Mouse (Mus musculus): Measurements from ENCODE around the gene Fnip2. TPM values are rescaled to one million over a fixed set of nuclear protein-coding genes. Genes with fewer than 3 reads are reported as not detected.

Gene Fnip2
- total and polyA plus RNA-seq, 2 experiments from 2014 or later = 4.6 to 22.4 TPM

GRCm38 (mm10) chr3:79566716-79567691 is 592 bp downstream of the Fnip2 start:
- no peaks in the 10 kb centered on the region for H3K9me3 ChIP-seq (ENCODE audit: low read length)
- ATAC-seq (no peak; the same call in 1 of the 2 replicates), DNase-seq (ENCODE audit: low spot score) (peak; percentile 34)
- H3K4me2 ChIP-seq (ENCODE audit: low read depth, low read length) = peak overlapping the region; percentile 95
- no peaks in the 10 kb centered on the region for H3K4me1 ChIP-seq (ENCODE audit: insufficient read depth, low read length)
- under 1% methylated on average over 49 of the region's 60 CpGs for WGBS
- no peaks in the 10 kb centered on the region for H3K36me3 ChIP-seq (ENCODE audit: insufficient read depth, low read length)
- no peaks in the 10 kb centered on the region for H3K27me3 ChIP-seq (ENCODE audit: insufficient read depth, low read length)
- TF ChIP-seq CTCF (IDR thresholded peaks at IDR 0.05; ENCODE audit: low read depth) = no peak
- peak overlapping the region; percentile 75 for H3K9ac ChIP-seq (replicated peaks; ENCODE audit: low read length)
- peak overlapping the region; percentile 78 for H3K27ac ChIP-seq
- H3K4me3 ChIP-seq (ENCODE audit: low read length) = peak overlapping the region; percentile 79

DNA sequence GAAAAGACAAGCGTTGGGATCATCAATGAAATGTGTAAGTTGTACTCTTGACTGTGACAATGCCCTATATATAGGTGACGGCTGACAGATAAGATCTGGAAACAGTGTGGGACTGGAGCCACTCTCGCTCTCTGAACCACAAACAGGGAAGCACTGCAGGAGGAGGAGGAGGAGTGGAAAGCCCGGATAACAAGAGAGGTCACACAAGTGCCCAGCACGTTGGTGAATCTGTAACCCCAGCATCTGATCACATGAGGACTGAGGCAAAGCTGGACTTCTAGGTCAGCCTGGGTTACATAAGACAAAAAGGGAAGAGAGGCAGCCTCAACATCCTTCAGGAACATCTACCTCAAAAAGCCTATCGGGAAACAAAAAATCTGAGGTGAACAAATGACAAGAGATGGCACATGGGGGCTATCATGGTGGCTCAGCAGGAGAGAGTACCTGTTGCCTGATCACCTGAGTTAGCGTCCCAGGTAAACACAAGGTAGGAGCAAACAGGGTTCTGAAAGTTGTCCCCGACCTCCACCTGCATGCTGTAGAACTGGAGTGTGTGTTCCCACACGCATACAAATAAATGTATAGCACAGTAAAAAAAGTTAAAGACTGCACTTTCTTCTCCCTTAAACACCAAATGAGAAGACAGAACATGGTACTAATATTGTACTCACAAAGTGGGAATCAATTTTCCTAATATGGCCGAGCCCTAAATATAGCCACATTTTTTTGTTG is 2.6 kb downstream of the Fnip2 start:
- Histone ChIP-seq H3K27me3 (ENCODE audit: insufficient read depth, low read length) (no peaks in the 10 kb centered on the region), H3K4me2 (ENCODE audit: low read depth, low read length) (no peak overlapping the region), H3K9ac (replicated peaks; ENCODE audit: low read length) (no peak overlapping the region), H3K36me3 (ENCODE audit: insufficient read depth, low read length) (no peaks in the 10 kb centered on the region), H3K27ac (no peak overlapping the region), H3K9me3 (ENCODE audit: low read length) (no peaks in the 10 kb centered on the region), H3K4me1 (ENCODE audit: insufficient read depth, low read length) (no peaks in the 10 kb centered on the region), H3K4me3 (ENCODE audit: low read length) (no peak overlapping the region)
- ATAC-seq (no peak), DNase-seq (ENCODE audit: low spot score) (no peak)
- WGBS = 85% methylated on average over 10 of the region's 10 CpGs
- TF ChIP-seq CTCF (IDR thresholded peaks at IDR 0.05; ENCODE audit: low read depth) = no peak

DNA sequence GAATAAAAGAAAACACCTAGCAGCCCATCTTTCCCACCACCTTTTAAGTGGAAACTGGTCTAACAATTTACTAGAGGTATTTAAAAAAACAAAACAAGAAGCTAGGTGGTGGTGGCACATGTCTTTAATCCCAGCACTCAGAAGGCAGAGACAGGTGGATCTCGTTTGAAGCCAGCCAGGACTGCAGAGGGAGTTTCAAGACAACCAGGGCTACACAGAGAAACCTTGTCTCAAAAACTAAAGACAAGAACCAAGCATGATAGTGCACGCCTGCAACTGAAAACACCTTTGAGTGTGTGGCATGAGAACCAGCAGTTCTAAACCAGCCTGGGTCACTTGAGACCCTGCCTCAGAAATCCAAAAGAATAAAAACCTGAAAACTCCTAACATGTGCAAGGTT is 4.1 kb downstream of the Fnip2 start:
- no peak for TF ChIP-seq CTCF (IDR thresholded peaks at IDR 0.05; ENCODE audit: low read depth)
- Histone ChIP-seq H3K27me3 (ENCODE audit: insufficient read depth, low read length) (no peaks in the 10 kb centered on the region), H3K4me1 (ENCODE audit: insufficient read depth, low read length) (no peaks in the 10 kb centered on the region), H3K36me3 (ENCODE audit: insufficient read depth, low read length) (no peaks in the 10 kb centered on the region), H3K9me3 (ENCODE audit: low read length) (no peaks in the 10 kb centered on the region), H3K27ac (no peak overlapping the region), H3K9ac (replicated peaks; ENCODE audit: low read length) (no peak overlapping the region), H3K4me2 (ENCODE audit: low read depth, low read length) (no peak overlapping the region), H3K4me3 (ENCODE audit: low read length) (no peak overlapping the region)
- ATAC-seq = no peak
- 85% methylated on average over 2 of the region's 2 CpGs for WGBS
- DNase-seq (ENCODE audit: low spot score) = no peak

- Histone ChIP-seq H3K36me3 (ENCODE audit: insufficient read depth, low read length) (no peaks in the 10 kb centered on the region), H3K4me2 (ENCODE audit: low read depth, low read length) (no peak overlapping the region), H3K9me3 (ENCODE audit: low read length) (no peaks in the 10 kb centered on the region), H3K27ac (no peak overlapping the region), H3K27me3 (ENCODE audit: insufficient read depth, low read length) (no peaks in the 10 kb centered on the region), H3K4me3 (ENCODE audit: low read length) (no peak overlapping the region), H3K4me1 (ENCODE audit: insufficient read depth, low read length) (no peaks in the 10 kb centered on the region), H3K9ac (replicated peaks; ENCODE audit: low read length) (no peak overlapping the region)
- no peak for TF ChIP-seq CTCF (IDR thresholded peaks at IDR 0.05; ENCODE audit: low read depth)
- ATAC-seq = no peak
- DNase-seq (ENCODE audit: low spot score) = no peak
- 53% methylated on average over 10 of the region's 10 CpGs for WGBS
Measured at GRCm38 (mm10) chr3:79561784-79562715, 5.5 kb downstream of the Fnip2 start.

DNA sequence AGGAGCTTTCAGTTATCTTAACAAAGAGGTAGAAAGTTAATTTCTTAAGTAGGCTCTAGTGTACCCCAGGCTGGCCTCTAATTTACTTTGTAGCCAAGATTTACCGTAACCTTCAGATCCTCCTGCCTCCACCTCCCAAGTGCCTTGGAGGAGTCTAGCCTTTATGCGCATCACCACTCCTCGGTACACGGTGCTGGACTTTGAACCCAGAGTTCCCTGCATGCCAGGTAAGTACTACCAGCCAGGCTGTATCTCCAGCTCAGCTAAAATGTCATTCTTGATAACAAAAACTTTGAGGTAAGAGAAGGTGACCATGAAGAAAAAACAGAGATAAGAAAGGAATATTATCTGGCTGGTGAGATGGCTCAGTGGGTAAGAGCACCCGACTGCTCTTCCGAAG is 7.0 kb downstream of the Fnip2 start:
- no peak overlapping the region for H3K4me3 ChIP-seq (ENCODE audit: low read length)
- ATAC-seq (no peak), DNase-seq (ENCODE audit: low spot score) (no peak)
- H3K9ac ChIP-seq (replicated peaks; ENCODE audit: low read length) = no peak overlapping the region
- no peak overlapping the region for H3K4me2 ChIP-seq (ENCODE audit: low read depth, low read length)
- TF ChIP-seq CTCF (IDR thresholded peaks at IDR 0.05; ENCODE audit: low read depth) = no peak
- H3K9me3 ChIP-seq (ENCODE audit: low read length) = no peaks in the 10 kb centered on the region
- H3K36me3 ChIP-seq (ENCODE audit: insufficient read depth, low read length) = no peaks in the 10 kb centered on the region
- 94% methylated on average over 6 of the region's 6 CpGs for WGBS
- no peaks in the 10 kb centered on the region for H3K4me1 ChIP-seq (ENCODE audit: insufficient read depth, low read length)
- no peak overlapping the region for H3K27ac ChIP-seq
- no peaks in the 10 kb centered on the region for H3K27me3 ChIP-seq (ENCODE audit: insufficient read depth, low read length)

DNA sequence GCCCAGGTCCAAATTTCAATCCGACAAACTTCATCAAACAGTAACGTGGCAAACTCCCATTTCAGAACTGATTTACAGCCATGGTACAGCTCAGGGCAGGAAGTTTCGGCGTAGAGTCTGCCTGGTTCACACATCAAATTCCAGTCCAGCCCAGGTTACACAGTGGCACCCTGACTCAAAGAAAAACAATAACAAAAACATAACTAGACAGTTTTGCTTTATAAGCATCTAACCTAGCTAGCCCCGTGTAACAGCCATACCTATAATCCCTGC is 7.9 kb downstream of the Fnip2 start:
- Histone ChIP-seq H3K4me3 (ENCODE audit: low read length) (no peak overlapping the region), H3K9ac (replicated peaks; ENCODE audit: low read length) (no peak overlapping the region), H3K9me3 (ENCODE audit: low read length) (no peaks in the 10 kb centered on the region), H3K4me1 (ENCODE audit: insufficient read depth, low read length) (no peaks in the 10 kb centered on the region), H3K4me2 (ENCODE audit: low read depth, low read length) (no peak overlapping the region), H3K27me3 (ENCODE audit: insufficient read depth, low read length) (no peaks in the 10 kb centered on the region), H3K27ac (peak overlapping the region; percentile 68; the same call in 1 of the 2 replicates), H3K36me3 (ENCODE audit: insufficient read depth, low read length) (no peaks in the 10 kb centered on the region)
- TF ChIP-seq CTCF (IDR thresholded peaks at IDR 0.05; ENCODE audit: low read depth) = no peak
- DNase-seq (ENCODE audit: low spot score) = no peak
- WGBS = 78% methylated on average over 5 of the region's 5 CpGs
- ATAC-seq = no peak
